Mouse (Mus musculus): ENCODE results near the gene Myo10.

Gene Myo10

DNA sequence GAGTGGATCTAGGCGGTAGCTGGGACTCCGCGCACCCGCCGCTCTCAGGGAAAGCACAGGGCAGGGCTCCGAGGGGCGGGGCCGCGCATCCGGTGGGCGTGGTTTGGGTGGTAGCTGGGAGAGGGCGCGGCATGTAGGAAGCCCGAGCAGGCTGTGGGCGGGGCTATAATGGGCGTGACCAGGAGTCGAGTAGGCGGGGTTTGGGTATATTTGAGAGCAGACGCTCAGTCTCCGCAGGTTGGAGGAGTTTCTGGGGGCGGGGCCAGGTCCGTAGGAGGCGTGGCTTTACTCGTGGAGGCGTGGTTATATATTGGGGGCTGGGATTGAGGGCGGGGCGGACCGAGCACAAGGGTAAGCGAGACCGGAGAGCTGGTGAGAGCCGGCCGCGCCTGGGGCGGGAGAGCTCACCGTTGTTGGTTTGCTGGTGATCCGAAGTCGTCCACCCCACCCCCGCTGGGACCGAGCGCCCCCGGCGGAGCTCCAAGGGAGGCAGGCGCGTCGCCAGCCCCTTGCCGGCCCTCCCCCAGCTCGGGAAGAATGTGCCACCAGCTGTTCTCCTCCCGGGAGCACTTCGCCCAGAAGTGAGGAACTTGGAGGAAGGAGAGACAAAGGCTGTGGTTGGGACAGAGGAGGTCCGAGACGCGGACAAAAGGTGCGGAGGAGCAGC, at the start of gene Myo10:
Gene Myo10, plus strand, starts transcription at position 326 of the 667 bp plus-strand sequence.
- peak; percentile 92 to 93 for DNase-seq (ENCODE audit: low spot score in 2 of 2)

DNA sequence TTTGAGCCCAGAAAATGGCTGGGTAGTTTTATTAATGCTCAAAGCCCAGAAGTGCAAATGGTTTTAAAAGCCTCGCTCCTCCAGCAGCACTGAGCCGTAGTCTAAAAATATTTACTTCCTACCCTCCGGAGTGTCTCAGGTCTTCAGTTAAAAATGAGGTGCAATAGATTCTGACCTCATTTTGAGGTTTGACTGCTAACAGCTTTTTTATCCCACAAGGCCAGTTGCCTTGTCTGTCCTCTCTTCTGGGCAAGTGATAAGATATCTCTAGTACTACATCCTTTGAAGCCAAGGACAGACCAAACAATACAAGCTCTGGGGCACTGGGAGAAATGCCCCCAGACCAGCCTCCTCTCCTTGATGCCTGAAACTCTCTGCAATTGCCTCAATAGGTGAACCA, 49.2 kb upstream of the Myo10 start:
- DNase-seq (ENCODE audit: low spot score in 2 of 2) = no peak

DNA sequence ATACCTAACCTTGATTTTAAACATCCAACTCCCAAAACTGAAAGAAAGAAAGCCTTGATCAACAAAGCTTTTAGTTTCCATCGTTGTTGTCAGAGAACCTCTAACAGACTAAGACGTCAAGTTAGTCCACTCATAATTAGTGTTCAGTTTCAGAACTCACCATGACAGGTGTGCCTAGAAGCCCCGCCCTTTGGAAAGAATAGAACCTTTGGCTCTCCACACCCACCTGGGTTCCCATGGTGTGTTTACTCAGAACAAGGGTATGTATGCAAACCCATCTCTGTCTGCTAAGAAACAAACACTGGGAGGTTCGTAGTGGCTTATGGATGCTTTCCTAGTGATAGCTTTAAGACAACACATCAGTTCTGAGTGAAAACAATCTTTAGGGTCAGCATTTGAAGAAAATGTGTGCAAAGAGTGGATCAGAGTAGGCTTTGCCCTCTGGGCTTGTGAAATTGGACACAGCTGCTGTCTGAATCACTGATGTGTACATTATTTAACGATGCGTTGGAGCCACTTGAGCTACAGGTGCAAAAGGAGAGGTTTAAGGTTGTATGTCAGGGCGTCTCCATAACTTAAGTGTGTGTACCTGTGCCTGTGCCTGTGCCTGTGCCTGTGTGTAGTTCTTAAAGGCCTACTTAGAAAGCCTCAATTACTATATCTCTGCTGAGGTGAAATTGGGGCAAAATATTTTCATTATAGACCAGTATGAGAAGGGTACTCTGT, 48.3 kb upstream of the Myo10 start:
- no peak for DNase-seq (ENCODE audit: low spot score in 2 of 2)

DNA sequence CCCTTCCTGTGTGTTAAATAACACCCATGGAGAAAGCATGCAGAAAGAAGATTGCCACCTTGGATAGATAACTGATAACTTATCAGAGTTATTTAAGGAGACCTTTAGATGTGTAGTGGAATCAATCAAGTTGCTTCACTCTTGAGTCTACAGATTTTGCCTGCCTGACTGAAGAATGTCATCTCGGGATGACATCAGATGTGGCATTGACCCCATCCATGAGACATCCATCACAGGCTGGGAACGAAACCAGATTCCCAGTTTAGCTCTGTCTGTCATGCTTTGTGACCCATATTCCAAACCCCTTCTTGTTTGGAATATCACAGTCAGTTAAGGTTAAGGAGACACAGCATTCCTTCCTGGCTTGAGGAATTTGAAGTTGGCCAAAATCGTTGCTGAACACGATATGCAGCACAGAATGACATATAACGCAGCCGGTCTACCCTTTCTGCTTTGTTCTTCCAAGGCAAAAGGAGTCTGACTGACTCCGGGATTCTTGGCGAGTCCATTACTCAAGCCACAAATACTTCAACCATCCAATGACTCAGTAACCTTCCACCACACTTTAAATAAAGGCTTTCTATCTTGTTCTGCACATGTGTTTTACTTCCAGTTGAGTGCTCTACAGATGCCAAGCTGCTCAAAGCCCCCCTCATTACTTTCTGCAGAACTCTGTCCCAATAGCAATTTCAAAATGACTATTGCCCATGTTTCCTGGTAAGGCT, 44.8 kb upstream of the Myo10 start:
- DNase-seq (ENCODE audit: low spot score in 2 of 2) = no peak

DNA sequence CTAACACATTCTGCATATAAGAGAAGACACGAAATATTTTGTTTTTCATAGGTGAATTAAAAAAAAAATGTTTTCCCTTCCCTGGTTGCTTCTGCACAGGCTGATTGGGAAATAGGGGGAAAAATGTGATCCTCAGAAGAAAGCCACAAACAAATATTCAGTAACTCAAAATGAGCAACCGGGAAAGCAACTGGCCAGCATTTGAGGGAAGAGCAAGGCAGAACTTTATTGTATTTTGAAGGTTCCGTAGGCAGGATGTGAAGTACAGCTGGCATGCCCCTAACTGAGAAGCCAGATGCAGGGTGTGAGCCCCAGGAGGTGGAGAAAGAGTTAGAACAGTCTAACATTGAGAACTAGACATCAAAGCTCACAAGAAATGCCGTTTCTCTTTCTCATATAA, 44.0 kb upstream of the Myo10 start:
- DNase-seq (ENCODE audit: low spot score in 2 of 2) = no peak

DNA sequence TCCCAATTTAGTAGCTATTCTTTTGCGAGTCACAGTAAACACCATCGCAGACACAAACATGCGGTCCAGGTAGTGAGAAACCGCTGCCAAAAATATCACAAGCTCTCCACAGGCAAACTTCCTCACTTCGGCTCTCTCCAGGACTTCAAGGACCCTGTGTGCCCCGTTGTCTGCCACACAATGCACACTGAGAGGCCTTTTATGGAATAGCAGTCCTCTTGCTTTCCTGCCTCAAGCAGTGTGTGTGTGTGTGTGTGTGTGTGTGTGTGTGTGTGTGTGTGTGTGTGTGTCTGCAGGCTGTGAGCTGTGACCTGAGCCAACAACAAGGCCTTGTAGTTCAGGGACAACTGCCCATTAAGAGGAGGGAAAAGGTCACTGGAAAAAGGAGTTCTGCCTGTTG, 41.6 kb upstream of the Myo10 start:
- peak in 1 of 2 experiments; percentile 10 for DNase-seq (ENCODE audit: low spot score in 2 of 2)

DNA sequence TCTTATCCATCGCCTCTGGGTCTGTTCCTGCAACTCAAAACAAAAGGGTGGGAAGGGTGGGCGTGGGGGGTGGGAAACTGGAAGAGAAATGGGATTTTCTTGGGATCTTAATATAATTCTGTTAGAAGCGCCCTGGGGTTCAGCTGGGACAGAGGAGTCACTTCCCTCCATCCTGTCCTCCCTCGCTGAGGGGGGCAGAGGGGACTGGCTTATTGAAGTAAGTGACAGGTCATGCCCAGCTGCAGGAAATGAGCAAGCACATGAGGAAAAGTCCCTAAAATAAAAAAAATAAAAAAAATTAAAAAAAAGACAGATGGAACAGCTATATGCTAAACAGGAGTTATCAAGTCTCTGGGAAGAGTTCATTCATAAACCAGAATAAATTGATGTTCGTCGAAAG, 40.3 kb upstream of the Myo10 start:
- no peak for DNase-seq (ENCODE audit: low spot score in 2 of 2)

DNA sequence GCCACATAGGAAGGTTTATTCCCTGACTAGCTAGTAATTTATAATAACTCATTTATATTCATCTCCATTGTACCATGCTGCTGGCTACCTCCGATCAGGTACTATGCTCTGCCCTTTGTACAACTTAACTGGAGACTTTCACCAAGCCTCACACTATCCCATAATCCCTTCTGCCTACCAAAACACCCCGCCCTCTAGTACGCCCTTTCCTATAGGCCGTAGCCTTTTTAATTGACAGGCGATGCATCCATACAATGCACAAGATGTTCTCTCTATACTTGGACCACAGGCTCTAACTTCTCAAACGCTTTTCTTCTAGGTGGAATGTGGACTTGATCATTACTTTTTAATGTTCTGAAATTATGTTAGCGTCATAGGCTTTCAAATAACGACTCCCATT, 39.0 kb upstream of the Myo10 start:
- no peak for DNase-seq (ENCODE audit: low spot score in 2 of 2)

DNA sequence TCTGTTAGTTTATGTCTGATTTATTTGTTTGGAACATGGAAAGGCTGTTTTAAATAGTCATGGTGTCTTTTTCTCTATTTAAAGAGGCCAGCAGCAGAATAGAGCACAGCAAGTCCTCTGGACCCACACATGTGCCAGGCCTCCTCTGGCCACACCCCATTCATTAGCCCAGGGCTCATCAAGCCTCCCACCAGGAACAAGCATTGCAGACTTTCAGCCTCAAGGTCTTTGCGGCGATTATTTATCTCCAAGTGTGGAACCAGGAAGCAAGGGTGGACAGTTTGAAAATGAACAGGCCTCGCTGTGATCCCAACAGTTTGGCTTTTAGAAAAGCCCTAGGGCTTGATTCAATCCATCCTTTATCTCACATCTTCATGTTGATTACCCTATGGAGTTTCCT, 35.5 kb upstream of the Myo10 start:
- DNase-seq (ENCODE audit: low spot score in 2 of 2) = no peak

DNA sequence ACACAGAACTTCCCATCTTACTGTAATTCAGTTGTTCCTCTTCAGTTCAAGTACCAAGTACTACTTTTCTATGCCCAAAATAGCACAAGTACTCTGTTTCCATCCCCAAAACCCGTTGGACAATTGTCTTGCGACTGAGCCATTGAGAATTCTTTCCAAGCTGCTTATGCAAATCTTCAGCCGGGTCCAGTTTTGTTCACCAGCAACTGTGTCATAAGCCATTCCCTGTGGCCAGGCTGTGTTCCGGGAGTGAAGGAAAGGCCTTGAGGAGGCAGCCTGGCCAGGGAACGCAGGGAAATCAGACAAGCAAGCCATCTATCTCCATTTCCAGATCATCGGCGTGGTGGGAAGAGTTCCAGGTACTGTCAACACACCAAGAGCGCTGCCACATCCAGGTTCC, 34.4 kb upstream of the Myo10 start:
- no peak for DNase-seq (ENCODE audit: low spot score in 2 of 2)

DNA sequence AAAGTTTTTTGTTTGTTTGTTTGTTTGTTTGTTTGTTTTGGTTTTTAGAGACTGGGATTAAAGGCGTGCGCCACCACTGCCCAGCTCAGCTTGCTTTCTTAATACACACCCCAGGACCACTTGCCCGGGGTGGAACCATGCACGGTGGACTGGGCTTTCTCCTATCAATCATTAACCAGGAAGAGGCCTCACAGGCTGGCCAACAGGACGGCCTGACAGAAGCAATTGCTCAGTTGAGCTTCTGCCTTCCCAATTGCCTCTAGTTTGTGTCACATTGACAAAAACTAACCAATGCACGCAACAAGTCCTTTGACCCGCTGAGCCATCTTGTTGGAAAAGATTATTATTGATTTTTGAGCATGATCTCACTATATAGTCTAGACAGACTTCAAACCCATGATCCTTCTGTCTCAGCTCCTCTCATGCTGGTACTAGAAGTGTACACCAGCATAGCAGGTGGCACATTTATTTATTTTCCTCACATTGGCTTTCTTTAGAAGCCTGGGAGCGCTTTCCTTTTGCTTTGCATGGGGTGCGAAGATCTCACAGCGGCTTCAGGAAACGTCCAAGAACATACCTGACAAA, 32.9 kb upstream of the Myo10 start:
- DNase-seq (ENCODE audit: low spot score in 2 of 2) = no peak

DNA sequence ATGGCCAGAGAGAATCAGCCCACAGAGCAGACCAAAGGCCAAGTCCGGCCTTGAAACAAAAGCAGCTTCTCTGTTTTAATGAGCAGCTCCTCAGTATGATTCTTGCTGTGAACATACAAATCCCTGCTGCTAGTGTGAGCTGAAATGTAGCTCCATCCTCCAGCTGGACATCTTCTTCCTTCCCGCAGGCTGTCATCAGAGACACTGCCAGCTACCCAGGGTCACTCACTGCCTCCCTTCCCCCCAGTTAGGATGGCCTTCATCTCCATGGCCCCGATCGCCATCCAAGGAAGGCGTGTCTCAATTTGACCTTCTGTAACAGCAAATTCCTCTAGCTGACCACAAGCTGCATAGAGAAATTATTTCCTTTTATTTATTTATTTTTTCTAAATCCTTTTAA, 32.4 kb upstream of the Myo10 start:
- DNase-seq (ENCODE audit: low spot score in 2 of 2) = no peak

DNA sequence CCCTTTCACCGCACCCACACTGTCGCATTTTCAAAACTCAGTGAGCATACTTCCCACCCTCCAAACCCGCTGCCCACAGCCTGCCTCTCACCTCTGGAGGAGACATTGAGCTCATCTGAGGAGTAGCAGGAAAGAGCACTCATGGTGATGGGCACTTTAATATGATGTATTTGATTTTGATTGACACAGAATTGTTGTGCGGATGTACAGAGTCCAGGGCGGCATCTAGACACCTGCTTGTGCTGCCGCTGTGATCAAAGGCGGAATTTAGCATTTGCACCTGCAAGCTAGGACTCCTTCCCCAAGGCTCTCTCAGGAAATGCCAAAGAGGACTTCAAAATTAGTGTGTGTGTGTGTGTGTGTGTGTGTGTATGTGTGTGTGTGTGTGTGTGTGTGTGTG, 31.4 kb upstream of the Myo10 start:
- DNase-seq (ENCODE audit: low spot score in 2 of 2) = no peak

DNA sequence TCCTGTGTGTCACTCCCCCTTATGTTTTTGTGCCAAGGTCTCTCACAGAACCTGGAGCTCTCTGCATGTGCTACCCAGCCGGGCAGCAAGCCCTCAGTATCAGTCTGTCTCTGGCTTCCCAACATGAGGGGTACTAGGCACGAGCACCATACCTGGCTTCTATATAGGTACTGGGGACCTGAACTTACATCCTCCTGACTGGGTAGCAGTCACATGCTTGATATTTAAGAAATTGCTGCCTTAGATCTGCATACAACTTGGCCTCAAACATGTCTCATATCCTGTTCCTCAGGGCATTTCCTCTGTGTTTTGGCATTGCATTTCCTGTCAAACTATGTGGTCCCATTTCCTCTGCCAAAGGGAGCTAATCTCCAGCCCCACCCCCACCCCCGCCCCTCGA, 30.4 kb upstream of the Myo10 start:
- DNase-seq (ENCODE audit: low spot score in 2 of 2) = no peak

DNA sequence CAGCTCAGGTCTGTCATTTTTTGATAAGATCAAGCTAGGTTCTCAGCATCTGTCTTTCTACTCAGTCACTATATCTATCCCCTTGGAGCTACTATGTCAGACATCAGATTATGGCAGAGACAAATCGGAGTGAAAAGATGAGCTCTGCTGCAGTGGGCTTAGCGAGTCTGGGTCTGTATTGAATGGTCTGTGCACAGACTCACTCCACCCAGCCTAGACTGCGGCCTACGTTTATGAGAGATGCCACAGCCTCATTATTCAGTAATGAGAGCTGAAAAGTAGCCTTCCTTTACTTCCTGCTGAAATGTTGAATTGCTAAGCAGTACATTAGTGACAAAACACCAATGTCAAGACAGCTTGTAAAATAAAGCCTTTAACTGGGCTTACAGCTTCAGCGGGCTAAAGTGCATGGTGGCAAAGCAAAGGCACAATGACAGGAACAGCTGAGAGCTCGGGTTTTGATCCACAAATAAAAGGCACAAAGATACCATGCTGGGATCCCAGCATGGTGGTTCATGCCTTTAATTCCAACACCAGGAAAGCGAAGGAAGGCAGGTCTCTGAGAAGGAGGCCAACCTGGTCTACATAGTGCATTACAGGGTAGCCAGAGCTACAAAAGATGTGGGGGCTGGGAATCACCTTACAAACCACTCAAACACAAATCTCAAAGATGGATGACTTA, 28.7 kb upstream of the Myo10 start:
- DNase-seq (ENCODE audit: low spot score in 2 of 2) = no peak

DNA sequence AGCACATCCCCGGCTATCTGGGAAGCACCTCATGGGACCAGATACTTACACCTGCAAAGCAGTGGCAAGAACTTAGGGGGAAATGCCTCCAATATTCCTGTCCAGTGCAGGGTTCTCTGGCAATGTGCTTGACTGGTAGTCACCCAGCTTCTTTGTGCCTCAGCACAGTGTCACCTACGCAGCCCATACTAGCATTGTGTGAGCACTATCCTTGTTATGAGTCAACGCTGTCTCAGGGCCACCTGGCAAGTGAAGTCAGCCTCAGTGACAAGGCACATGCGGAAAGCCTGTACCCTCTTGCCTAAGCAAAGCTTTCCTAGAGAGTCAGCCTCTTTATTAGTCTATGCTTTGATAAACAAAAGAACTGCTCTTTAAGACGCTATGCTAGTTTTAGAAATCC, 24.0 kb upstream of the Myo10 start:
- DNase-seq (ENCODE audit: low spot score in 2 of 2) = no peak

DNA sequence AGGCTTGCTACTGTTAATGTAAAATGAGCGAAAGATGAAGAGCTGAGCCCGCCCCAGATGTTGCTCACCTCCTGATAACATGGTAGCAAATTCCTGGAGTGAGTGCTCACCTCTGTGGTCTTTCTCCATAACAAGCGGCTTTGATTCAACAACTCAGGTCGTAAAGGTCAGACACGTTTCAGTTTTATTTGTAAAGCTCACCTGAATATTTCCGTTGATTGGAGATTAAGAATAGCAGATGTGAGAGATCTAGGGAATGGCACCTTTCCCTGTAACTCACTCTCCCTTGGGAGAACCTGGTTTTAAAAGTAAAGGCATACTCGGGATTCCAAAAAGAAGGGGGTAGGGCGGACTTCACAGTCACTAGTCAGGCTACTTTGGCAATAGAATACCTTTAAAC, 20.0 kb upstream of the Myo10 start:
- no peak for DNase-seq (ENCODE audit: low spot score in 2 of 2)

DNA sequence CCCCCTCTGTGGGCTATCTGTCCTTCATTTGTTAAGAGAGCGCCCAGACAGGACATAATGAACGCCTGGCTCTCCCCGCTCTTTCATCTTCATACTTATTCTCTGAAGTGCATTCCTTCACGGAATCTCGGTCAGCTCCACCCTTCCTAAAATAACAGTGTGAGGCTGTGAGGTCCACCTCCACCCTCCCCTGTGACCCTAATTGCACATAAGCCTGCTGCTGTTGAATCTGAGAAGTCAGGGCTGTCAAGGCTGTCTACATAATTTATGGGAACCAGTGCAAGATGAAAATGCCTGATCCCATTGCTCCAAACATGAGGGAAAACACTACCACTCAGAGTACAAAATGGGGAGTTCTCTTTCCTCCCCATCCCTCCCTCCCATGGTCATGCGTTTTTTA, 19.0 kb upstream of the Myo10 start:
- no peak for DNase-seq (ENCODE audit: low spot score in 2 of 2)

DNA sequence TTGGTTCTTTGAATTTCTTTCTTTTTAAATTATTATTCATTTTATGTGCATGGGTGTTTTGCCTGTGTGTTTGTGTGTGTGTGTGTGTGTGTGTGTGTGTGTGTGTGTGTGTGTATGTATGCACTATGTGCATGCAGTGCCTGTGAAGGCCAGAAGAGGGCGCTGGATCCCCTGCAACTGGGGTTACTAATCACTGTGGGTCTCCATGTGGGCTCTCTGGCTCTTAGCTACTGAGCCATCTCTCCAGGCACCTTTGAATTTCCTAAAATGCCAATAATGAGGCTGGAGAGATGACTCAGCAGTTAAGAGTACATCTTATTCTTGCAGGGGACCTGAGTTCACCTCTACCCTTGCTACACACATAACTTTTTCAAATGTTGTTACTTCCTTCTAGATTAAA, 18.1 kb upstream of the Myo10 start:
- DNase-seq (ENCODE audit: low spot score in 2 of 2) = no peak

DNA sequence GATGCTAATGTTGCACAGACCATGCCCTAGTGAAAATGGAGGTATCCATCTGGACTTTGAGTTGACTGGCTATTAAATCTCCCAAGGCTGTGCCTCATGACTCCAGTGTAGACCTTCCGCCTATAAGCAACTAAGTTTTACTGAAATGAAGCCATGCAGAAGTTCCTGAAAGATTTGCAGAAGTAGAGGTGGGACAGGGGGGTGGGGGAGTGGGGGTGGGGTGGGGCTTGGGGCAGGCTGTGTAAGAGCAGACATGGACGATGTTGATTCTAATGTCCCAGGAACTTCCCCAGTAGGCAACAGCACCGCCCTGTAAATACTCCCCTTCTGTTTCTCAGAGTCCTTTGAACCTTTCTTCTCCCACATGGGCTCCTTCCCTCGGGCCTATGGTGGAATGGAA, 16.9 kb upstream of the Myo10 start:
- no peak for DNase-seq (ENCODE audit: low spot score in 2 of 2)

DNA sequence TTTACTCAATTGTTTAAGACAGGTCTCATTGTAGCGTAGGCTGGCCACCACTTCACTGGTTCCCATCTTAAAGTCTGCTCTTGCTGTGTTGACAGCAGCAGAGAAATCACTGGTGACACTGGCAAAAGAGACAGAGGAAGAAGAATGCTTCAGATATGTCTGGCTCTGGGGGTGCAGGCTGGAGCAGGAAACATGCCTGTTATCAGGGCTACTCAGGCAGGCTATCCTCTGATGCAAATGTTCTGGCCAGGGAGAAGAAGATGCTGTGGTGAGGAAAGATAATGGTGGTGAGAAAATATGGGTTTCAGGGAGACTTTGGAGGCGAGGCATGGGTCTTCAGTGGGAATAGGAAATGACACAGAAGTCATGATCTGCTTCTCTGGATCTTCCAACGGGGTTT, 13.6 kb upstream of the Myo10 start:
- DNase-seq (ENCODE audit: low spot score in 2 of 2) = no peak

DNA sequence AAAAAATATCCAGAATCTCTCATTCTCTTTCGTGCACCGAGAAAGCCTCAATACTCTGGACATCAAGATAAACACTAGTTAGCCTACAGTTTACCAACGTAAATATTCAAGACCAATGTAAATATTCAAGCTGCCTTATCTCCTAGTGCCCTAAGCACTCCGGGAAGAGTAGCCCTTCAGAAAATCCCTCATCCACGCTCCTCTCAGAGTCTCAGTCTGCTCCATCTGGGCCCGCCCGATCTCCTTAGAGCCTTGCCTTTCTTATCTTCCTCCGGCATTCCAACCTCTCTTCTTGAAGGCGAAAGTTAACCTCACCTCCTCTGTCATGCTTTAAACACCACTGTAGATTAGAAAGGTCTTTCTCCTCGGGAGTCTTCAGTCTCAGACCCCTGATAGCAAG, 13.1 kb upstream of the Myo10 start:
- DNase-seq (ENCODE audit: low spot score in 2 of 2) = no peak

Measured in frontal cortex, postnatal 14 days (tissue).